Mouse (Mus musculus): ENCODE measurements around the gene Exoc6b. TPM values are rescaled to one million over a fixed set of nuclear protein-coding genes. Genes with fewer than 3 reads are reported as not detected.

Gene Exoc6b
- polyA plus RNA-seq, 1 experiment from 2014 or later: 27.6 TPM

DNA sequence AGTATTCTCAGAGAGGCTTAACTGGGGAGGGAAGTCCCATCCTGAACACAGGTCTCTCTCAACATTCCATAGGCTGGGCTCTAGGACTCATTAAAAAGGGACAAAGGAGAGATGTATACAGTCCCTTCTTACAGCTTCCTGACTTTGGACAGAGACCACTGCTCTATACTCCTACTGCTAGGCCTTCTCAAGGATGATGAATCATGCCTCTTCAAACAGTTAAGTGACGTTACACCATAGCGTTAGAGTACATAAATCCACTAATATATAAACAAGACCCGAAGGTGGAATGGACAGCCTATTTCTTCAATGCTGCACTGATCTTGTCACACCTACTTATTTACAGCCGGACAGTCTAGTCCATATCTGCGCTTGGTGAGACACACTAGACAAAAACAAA lies 369.7 kb downstream of the Exoc6b start:
- H3K4me2 ChIP-seq (ENCODE audit: low read length): no peak overlapping the region
- WGBS: 29% methylated on average over 5 of the region's 5 CpGs
- no peaks in the 10 kb centered on the region for H3K27me3 ChIP-seq (replicated peaks; ENCODE audit: control insufficient read depth, insufficient read depth, low read length)
- H3K27ac ChIP-seq (ENCODE audit: low read depth): no peak overlapping the region
- peaks cover 37% of the 10 kb centered on the region for H3K4me1 ChIP-seq (replicated peaks; ENCODE audit: control insufficient read depth, insufficient read depth, low read length)
- DNase-seq (ENCODE audit: low spot score) (no peak), ATAC-seq (replicated peaks; ENCODE audit: low FRiP score, low TSS enrichment, low read depth) (no peak)
- H3K9ac ChIP-seq (ENCODE audit: low read length): no peak overlapping the region
- no peaks in the 10 kb centered on the region for H3K9me3 ChIP-seq (ENCODE audit: control insufficient read depth, low read length)
- no peaks in the 10 kb centered on the region for H3K36me3 ChIP-seq (ENCODE audit: control insufficient read depth, insufficient read depth, low read length)
- no peak overlapping the region for H3K4me3 ChIP-seq (ENCODE audit: low read depth, low read length)

GRCm38 (mm10) chr6:84698288-84698673 lies 371.0 kb downstream of the Exoc6b start:
- no peak overlapping the region for H3K27ac ChIP-seq (ENCODE audit: low read depth)

GRCm38 (mm10) chr6:84697474-84698287 lies 371.6 kb downstream of the Exoc6b start:
- H3K27ac ChIP-seq (ENCODE audit: low read depth): peak overlapping the region; percentile 51; the same call in 1 of the 2 replicates
- H3K4me1 ChIP-seq (replicated peaks; ENCODE audit: control insufficient read depth, insufficient read depth, low read length): peaks cover 43% of the 10 kb centered on the region
- H3K4me3 ChIP-seq (ENCODE audit: low read depth, low read length): no peak overlapping the region
- ATAC-seq (replicated peaks; ENCODE audit: low FRiP score, low TSS enrichment, low read depth): peak; percentile 56
- DNase-seq (ENCODE audit: low spot score): peak; percentile 60
- H3K9me3 ChIP-seq (ENCODE audit: control insufficient read depth, low read length): no peaks in the 10 kb centered on the region
- no peaks in the 10 kb centered on the region for H3K36me3 ChIP-seq (ENCODE audit: control insufficient read depth, insufficient read depth, low read length)
- H3K9ac ChIP-seq (ENCODE audit: low read length): no peak overlapping the region
- H3K4me2 ChIP-seq (ENCODE audit: low read length): no peak overlapping the region
- 11% methylated on average over 9 of the region's 9 CpGs for WGBS
- no peaks in the 10 kb centered on the region for H3K27me3 ChIP-seq (replicated peaks; ENCODE audit: control insufficient read depth, insufficient read depth, low read length)

More at GRCm38 (mm10) chr6:84698288-84698673, 371.0 kb downstream of the Exoc6b start:
- Histone ChIP-seq H3K9ac (ENCODE audit: low read length) (no peak overlapping the region), H3K4me3 (ENCODE audit: low read depth, low read length) (no peak overlapping the region), H3K4me1 (replicated peaks; ENCODE audit: control insufficient read depth, insufficient read depth, low read length) (peaks cover 42% of the 10 kb centered on the region), H3K9me3 (ENCODE audit: control insufficient read depth, low read length) (no peaks in the 10 kb centered on the region), H3K27me3 (replicated peaks; ENCODE audit: control insufficient read depth, insufficient read depth, low read length) (no peaks in the 10 kb centered on the region), H3K4me2 (ENCODE audit: low read length) (no peak overlapping the region), H3K36me3 (ENCODE audit: control insufficient read depth, insufficient read depth, low read length) (no peaks in the 10 kb centered on the region)
- WGBS: 6% methylated on average over 1 of the region's 1 CpGs
- DNase-seq (ENCODE audit: low spot score): no peak
- no peak for ATAC-seq (replicated peaks; ENCODE audit: low FRiP score, low TSS enrichment, low read depth)

GRCm38 (mm10) chr6:84693844-84694243 lies 375.5 kb downstream of the Exoc6b start:
- Histone ChIP-seq H3K9ac (ENCODE audit: low read length) (no peak overlapping the region), H3K27me3 (replicated peaks; ENCODE audit: control insufficient read depth, insufficient read depth, low read length) (no peaks in the 10 kb centered on the region), H3K9me3 (ENCODE audit: control insufficient read depth, low read length) (no peaks in the 10 kb centered on the region), H3K4me3 (ENCODE audit: low read depth, low read length) (no peak overlapping the region), H3K4me2 (ENCODE audit: low read length) (no peak overlapping the region), H3K27ac (ENCODE audit: low read depth) (no peak overlapping the region), H3K4me1 (replicated peaks; ENCODE audit: control insufficient read depth, insufficient read depth, low read length) (peaks cover 31% of the 10 kb centered on the region), H3K36me3 (ENCODE audit: control insufficient read depth, insufficient read depth, low read length) (no peaks in the 10 kb centered on the region)
- WGBS: 36% methylated on average over 4 of the region's 4 CpGs
- DNase-seq (ENCODE audit: low spot score) (no peak), ATAC-seq (replicated peaks; ENCODE audit: low FRiP score, low TSS enrichment, low read depth) (no peak)

- ATAC-seq (replicated peaks; ENCODE audit: low FRiP score, low TSS enrichment, low read depth) (no peak), DNase-seq (ENCODE audit: low spot score) (no peak)
- no peak overlapping the region for H3K4me3 ChIP-seq (ENCODE audit: low read depth, low read length)
- no peaks in the 10 kb centered on the region for H3K27me3 ChIP-seq (replicated peaks; ENCODE audit: control insufficient read depth, insufficient read depth, low read length)
- H3K4me1 ChIP-seq (replicated peaks; ENCODE audit: control insufficient read depth, insufficient read depth, low read length): peaks cover 24% of the 10 kb centered on the region
- WGBS: 83% methylated on average over 2 of the region's 2 CpGs
- no peaks in the 10 kb centered on the region for H3K9me3 ChIP-seq (ENCODE audit: control insufficient read depth, low read length)
- H3K27ac ChIP-seq (ENCODE audit: low read depth): no peak overlapping the region
- H3K9ac ChIP-seq (ENCODE audit: low read length): no peak overlapping the region
- no peak overlapping the region for H3K4me2 ChIP-seq (ENCODE audit: low read length)
- no peaks in the 10 kb centered on the region for H3K36me3 ChIP-seq (ENCODE audit: control insufficient read depth, insufficient read depth, low read length)
Observed at GRCm38 (mm10) chr6:84693204-84693603, 376.1 kb downstream of the Exoc6b start.

- peaks cover 11% of the 10 kb centered on the region for H3K4me1 ChIP-seq (replicated peaks; ENCODE audit: control insufficient read depth, insufficient read depth, low read length)
- H3K36me3 ChIP-seq (ENCODE audit: control insufficient read depth, insufficient read depth, low read length): no peaks in the 10 kb centered on the region
- no peak overlapping the region for H3K4me2 ChIP-seq (ENCODE audit: low read length)
- H3K9me3 ChIP-seq (ENCODE audit: control insufficient read depth, low read length): no peaks in the 10 kb centered on the region
- no peak overlapping the region for H3K4me3 ChIP-seq (ENCODE audit: low read depth, low read length)
- H3K27ac ChIP-seq (ENCODE audit: low read depth): no peak overlapping the region
- ATAC-seq (replicated peaks; ENCODE audit: low FRiP score, low TSS enrichment, low read depth) (no peak), DNase-seq (ENCODE audit: low spot score) (no peak)
- no peaks in the 10 kb centered on the region for H3K27me3 ChIP-seq (replicated peaks; ENCODE audit: control insufficient read depth, insufficient read depth, low read length)
- WGBS: 83% methylated on average over 3 of the region's 3 CpGs
- H3K9ac ChIP-seq (ENCODE audit: low read length): no peak overlapping the region
Observed at GRCm38 (mm10) chr6:84691907-84692306, 377.4 kb downstream of the Exoc6b start.

- DNase-seq (ENCODE audit: low spot score) (no peak), ATAC-seq (replicated peaks; ENCODE audit: low FRiP score, low TSS enrichment, low read depth) (no peak)
- Histone ChIP-seq H3K4me2 (ENCODE audit: low read length) (no peak overlapping the region), H3K4me1 (replicated peaks; ENCODE audit: control insufficient read depth, insufficient read depth, low read length) (no peaks in the 10 kb centered on the region), H3K9me3 (ENCODE audit: control insufficient read depth, low read length) (no peaks in the 10 kb centered on the region), H3K27ac (ENCODE audit: low read depth) (no peak overlapping the region), H3K9ac (ENCODE audit: low read length) (no peak overlapping the region), H3K36me3 (ENCODE audit: control insufficient read depth, insufficient read depth, low read length) (no peaks in the 10 kb centered on the region), H3K27me3 (replicated peaks; ENCODE audit: control insufficient read depth, insufficient read depth, low read length) (no peaks in the 10 kb centered on the region), H3K4me3 (ENCODE audit: low read depth, low read length) (no peak overlapping the region)
- 87% methylated on average over 3 of the region's 3 CpGs for WGBS
Observed at GRCm38 (mm10) chr6:84677770-84678169, 391.5 kb downstream of the Exoc6b start.

GRCm38 (mm10) chr6:84674936-84675335 lies 394.4 kb downstream of the Exoc6b start:
- no peak for DNase-seq (ENCODE audit: low spot score)
- 91% methylated on average over 3 of the region's 3 CpGs for WGBS

GRCm38 (mm10) chr6:84674136-84674535 lies 395.2 kb downstream of the Exoc6b start:
- H3K27ac ChIP-seq (ENCODE audit: low read depth): no peak overlapping the region
- H3K9ac ChIP-seq (ENCODE audit: low read length): no peak overlapping the region
- no peak for DNase-seq (ENCODE audit: low spot score)
- no peak overlapping the region for H3K4me3 ChIP-seq (ENCODE audit: low read depth, low read length)
- H3K4me2 ChIP-seq (ENCODE audit: low read length): no peak overlapping the region
- H3K36me3 ChIP-seq (ENCODE audit: control insufficient read depth, insufficient read depth, low read length): no peaks in the 10 kb centered on the region
- no peaks in the 10 kb centered on the region for H3K4me1 ChIP-seq (replicated peaks; ENCODE audit: control insufficient read depth, insufficient read depth, low read length)
- ATAC-seq (replicated peaks; ENCODE audit: low FRiP score, low TSS enrichment, low read depth): no peak
- 82% methylated on average over 7 of the region's 7 CpGs for WGBS
- no peaks in the 10 kb centered on the region for H3K27me3 ChIP-seq (replicated peaks; ENCODE audit: control insufficient read depth, insufficient read depth, low read length)
- H3K9me3 ChIP-seq (ENCODE audit: control insufficient read depth, low read length): no peaks in the 10 kb centered on the region

More at GRCm38 (mm10) chr6:84674936-84675335, 394.4 kb downstream of the Exoc6b start:
- no peaks in the 10 kb centered on the region for H3K4me1 ChIP-seq (replicated peaks; ENCODE audit: control insufficient read depth, insufficient read depth, low read length)
- no peak overlapping the region for H3K4me2 ChIP-seq (ENCODE audit: low read length)
- no peak overlapping the region for H3K27ac ChIP-seq (ENCODE audit: low read depth)
- no peaks in the 10 kb centered on the region for H3K9me3 ChIP-seq (ENCODE audit: control insufficient read depth, low read length)
- H3K9ac ChIP-seq (ENCODE audit: low read length): no peak overlapping the region
- no peak for ATAC-seq (replicated peaks; ENCODE audit: low FRiP score, low TSS enrichment, low read depth)
- H3K27me3 ChIP-seq (replicated peaks; ENCODE audit: control insufficient read depth, insufficient read depth, low read length): no peaks in the 10 kb centered on the region
- no peak overlapping the region for H3K4me3 ChIP-seq (ENCODE audit: low read depth, low read length)
- H3K36me3 ChIP-seq (ENCODE audit: control insufficient read depth, insufficient read depth, low read length): no peaks in the 10 kb centered on the region

Data from intestine, embryonic 14.5 days (tissue).